Mouse (Mus musculus) effector memory CD4-positive, alpha-beta T cell, adult 7 months (primary cell): ENCODE measurements around the gene Snx22. TPM values are rescaled to one million over a fixed set of nuclear protein-coding genes. Genes with fewer than 3 reads are reported as not detected.

Experiments used
- polyA plus RNA-seq: library from polyadenylated mRNA; unstranded; fragments of 100-300 nt; shearing (Covaris generic); gene quantifications from one replicate; pipeline ENCODE4 v1.2.1, GENCODE M21; 2017

The Snx22 gene
- polyA plus RNA-seq = 1.9 TPM

DNA sequence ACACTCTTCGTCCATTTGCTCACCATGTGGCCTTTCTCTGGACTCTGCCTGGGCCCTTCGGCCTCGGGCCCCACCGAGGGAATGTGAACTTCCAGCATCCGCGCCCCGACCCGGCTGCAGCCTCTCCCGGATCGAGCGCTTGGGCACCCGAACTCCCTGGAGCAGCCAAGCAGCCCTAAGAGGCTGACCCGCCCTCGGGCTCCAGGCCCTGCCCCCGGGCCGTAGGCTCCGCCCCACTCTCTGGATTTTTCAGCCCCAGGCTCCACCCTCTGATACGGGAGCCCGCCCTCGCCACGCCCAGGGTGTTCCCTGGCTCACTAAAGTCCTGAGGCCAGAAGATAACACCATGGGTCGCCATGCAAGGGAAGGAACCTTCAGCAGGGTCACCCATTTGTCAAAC, at the start of gene Snx22:
Gene Snx22, minus strand, starts transcription at position 137 of the 400 bp plus-strand sequence.

GRCm38 (mm10) chr9:66059583-66060307, 9.8 kb downstream of the Snx22 start, which contains the start of gene Ppib:
Gene Ppib (plus strand): TSS chr9:66060222.

Other genes starting within 250 kb of the Snx22 start
- 4.1 TPM for gene Zfp609, start 242.2 kb downstream of the Snx22 start, polyA plus RNA-seq
- 0.90 TPM for gene Pclaf, start 179.5 kb downstream of the Snx22 start, polyA plus RNA-seq
- gene Trip4, start 160.9 kb downstream of the Snx22 start, polyA plus RNA-seq = 33.0 TPM
- gene Csnk1g1, start 160.8 kb downstream of the Snx22 start, polyA plus RNA-seq = 29.5 TPM
- gene Ppib, start 9.5 kb downstream of the Snx22 start, polyA plus RNA-seq = 220 TPM
- gene Snx1, start 56.9 kb upstream of the Snx22 start, polyA plus RNA-seq = 123 TPM
- gene Ciao2a, start 56.9 kb upstream of the Snx22 start, polyA plus RNA-seq = 64.1 TPM
- 5.3 TPM for gene Dapk2, start 88.5 kb upstream of the Snx22 start, polyA plus RNA-seq